Mouse (Mus musculus) lung, postnatal 36 days (tissue): Measurements from ENCODE around the gene Pdzd2.

ENCODE experiments used
- DNase-seq: peaks from one replicate; pipeline ENCODE4 v3.0.0; 2022; ENCODE audit warnings: mixed read lengths

Gene Pdzd2

GRCm38 (mm10) chr15:12425049-12425627, 314.6 kb downstream of the Pdzd2 start:
- DNase-seq = no peak

GRCm38 (mm10) chr15:12424187-12424586, 315.5 kb downstream of the Pdzd2 start:
- no peak for DNase-seq

DNA sequence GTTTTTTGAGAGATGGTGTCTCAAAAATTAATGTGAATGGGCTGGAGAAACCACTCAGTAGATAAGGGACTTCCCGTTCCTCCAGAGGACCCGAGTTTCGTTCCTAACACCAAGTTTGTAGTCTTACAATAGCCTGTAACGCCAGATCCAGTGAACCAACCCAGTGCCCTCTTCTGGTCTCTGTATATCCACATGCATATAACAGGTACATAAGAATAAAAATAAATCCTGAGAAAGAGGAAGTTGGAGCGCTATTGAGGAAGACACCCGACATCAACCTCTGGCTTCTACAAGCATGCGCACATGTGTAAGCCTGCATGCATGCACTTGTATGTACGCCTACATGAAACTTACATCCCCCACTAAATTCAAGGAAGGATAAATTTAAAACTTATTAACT, 318.8 kb downstream of the Pdzd2 start:
- DNase-seq = no peak

- DNase-seq = no peak
These were observed 319.3 kb downstream of the Pdzd2 start for GRCm38 (mm10) chr15:12420376-12420775.

- DNase-seq = no peak
These were observed 320.3 kb downstream of the Pdzd2 start for GRCm38 (mm10) chr15:12419446-12419845.

DNA sequence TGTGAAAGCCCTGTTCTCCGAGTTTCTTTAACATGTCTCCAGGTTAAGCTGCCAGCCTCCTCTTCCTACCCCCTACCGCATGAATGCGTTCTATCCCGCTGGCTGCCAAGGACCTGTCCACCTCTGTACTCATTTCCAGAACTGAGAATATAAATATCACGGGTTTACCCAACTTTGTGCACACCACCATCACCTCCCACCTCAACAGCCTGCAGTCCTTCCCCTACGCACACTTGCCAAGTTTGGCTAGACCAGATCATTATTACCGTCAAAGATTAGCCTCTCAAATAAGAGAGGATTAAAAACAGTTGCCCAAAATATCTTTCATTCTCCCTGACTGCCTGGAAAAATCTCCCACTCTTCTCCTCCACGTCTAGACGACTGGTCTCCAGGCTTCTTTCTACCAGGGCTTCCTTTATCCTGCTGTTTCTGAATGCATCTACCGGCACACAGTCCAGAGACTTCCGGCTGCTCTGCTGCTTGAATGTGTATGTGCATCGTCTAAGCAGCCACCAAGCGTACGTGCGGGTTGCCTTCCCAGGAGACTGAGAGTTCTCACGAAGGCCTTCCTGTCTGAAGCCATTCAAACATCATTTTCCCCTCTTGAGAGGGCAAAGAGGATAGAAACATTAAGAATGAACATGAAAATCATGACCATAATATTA, 324.1 kb downstream of the Pdzd2 start:
- DNase-seq = no peak

- DNase-seq = peak; percentile 24
These were observed 325.0 kb downstream of the Pdzd2 start for GRCm38 (mm10) chr15:12414696-12415095.

GRCm38 (mm10) chr15:12408205-12408604, 331.5 kb downstream of the Pdzd2 start:
- DNase-seq = no peak

DNA sequence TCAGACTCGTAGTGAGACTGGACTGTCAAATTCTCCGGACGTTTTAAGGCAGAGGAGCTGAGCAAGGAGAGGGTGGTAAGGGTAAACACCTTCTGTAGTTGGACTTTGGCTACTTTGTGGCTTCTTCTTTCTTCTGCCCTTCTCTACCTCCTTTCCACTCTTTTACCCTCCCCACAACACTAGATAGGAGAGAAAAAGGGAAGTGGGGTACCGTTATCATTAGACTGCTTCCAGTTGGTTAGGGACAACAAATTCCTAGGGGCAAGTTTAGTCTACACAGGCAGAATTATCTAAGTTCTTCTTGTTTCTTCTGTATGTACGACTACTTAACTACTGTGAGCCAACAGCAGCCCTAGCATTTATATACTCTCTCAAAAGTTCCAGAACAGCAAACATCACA, 334.1 kb downstream of the Pdzd2 start:
- no peak for DNase-seq

GRCm38 (mm10) chr15:12397032-12397431, 342.7 kb downstream of the Pdzd2 start:
- no peak for DNase-seq

- no peak for DNase-seq
These were observed 345.0 kb downstream of the Pdzd2 start for GRCm38 (mm10) chr15:12394758-12395157.

DNA sequence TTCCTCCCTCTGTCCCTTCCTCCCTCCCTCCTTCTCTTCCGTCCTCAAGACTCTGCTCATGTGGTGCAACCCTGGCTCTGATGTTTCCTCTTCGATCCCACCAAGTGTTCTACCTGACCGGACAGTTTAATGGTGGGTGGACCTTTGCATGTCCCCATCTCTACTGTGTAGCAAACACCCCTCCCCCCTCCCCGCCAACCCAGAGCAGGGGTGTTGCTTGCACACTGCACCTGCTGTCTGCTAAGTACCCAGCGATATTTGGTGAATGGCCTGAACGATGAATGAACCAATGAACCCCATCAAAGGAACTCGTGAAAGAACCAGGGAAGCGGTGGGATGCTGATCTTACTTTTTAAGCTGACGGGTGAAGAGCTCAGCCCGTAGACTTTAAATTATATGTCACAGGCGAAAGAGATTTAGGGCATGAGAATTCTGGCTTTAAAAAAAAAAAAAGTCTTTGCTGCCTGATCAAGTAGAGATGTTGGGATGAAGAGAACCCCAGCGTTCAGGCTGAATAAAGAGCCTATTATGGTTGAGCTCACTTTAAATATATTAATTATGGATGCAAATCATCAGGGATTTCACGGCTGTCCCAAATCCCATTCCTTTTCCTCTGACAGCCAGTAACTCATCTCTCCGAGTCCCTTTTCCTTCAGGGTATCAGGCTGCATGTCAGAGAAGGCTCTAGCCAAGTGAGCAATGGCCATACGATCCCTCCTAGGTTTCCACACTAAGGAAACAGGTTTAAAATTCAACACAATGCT, 350.8 kb downstream of the Pdzd2 start:
- no peak for DNase-seq

- no peak for DNase-seq
These were observed 355.0 kb downstream of the Pdzd2 start for GRCm38 (mm10) chr15:12384679-12385078.

DNA sequence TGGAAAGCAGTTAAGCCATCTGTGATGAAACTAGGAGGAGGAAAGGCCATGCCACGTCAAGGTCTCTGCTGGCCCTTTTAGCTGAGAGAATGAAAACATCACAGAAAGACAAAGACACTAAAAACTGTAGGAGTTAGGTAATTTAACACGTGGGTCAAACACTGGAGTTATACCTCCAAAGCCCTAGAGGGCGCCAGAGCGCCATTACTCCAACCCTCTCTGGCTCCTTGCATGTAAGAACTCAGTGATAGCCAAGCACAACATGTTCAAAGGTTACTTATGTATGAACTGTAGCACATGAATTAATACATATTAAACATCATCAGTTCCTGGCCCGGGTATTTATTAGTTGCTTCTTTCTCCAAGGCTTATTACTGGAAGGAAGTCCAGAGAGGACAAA, 359.2 kb downstream of the Pdzd2 start:
- peak; percentile 72 for DNase-seq

GRCm38 (mm10) chr15:12380057-12380456, 359.7 kb downstream of the Pdzd2 start:
- no peak for DNase-seq

DNA sequence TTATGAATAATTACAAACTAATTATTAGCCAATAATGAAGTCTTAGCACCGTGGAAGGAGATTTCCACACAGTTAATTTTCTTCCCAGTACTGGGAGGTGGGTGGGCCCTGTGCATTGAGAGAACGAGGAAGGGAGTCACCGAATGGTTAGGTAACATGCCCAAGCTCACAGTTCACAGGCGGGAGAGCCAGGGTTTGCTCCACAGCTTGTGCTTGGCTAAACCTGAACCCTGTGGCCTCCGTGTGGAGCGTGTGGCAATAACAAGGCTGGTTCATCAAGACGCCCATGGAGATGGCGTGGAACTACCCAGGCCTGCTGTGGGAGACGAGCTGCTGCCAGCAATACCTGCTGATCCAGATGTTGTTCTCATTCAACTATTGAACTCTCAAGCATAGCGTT, 361.9 kb downstream of the Pdzd2 start:
- DNase-seq = peak; percentile 28

DNA sequence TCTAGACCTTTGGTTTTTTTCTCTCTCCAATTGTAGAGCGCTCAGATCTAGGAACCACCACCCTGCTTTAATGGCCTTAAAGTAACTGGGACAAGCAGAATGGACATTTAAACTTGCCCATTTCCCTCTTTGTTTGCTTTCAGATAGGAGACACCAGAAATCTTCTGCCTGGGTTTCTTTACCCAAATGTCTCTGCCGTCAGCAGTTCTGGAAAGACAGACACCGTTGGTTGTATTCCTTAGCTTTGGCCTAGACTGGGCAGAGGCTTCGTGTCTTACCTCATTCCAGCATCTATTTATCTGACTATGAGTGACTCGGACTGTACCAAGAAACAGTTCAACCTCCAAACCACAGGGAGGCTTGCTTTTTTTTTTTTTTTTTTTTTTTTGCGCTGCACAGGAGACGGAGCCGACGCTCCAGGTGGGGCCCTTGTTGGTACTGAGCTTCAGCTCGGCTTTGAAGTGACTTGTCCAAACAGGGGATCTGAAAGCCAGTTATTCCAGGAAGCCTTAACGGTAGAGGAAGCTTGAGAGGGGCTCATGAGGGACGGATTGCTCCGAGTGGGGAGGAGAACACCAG, 363.1 kb downstream of the Pdzd2 start:
- DNase-seq = no peak

GRCm38 (mm10) chr15:12375641-12376311, 363.9 kb downstream of the Pdzd2 start:
- DNase-seq = peak; percentile 93

DNA sequence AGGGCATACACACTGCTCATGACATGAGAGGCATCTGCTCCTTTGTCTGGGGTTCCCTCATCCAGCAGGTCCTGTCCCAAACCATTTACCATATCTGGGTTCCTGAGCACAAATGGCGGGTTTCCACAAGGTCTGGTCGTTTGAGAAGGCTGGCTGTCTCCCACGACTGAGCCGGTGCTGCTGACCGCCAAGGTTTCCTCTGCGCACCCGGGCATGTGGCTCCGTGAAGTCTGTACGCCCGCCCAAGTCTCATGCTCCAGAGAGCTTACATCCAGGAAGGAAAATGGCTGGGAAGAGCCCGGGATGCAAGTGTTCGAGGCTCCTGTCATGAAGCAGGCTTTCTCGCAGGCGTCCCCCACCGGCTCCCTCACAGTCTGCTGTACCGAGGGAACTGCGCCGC, 364.8 kb downstream of the Pdzd2 start:
- no peak for DNase-seq

DNA sequence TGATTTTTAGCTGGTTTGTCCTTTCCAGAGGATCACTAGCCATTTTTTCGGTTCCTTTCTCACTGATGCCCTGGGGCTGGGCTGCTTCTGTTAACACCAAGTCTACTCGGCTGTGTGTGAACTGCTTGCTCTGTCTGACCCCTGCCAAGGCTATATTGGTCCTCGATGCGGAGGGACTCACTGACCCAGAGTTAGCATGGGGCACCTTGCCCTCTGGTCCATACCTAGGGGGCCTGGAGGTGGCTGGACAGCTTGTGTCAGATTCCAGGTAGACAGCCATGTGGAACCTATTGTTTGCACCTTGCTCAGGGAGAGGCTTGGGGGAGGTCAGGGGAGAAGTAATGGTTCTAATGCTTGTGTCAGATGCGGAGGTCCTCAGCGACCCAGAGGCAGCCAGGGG, 365.8 kb downstream of the Pdzd2 start:
- no peak for DNase-seq

- DNase-seq = no peak
These were observed 366.2 kb downstream of the Pdzd2 start for GRCm38 (mm10) chr15:12373496-12373895.

DNA sequence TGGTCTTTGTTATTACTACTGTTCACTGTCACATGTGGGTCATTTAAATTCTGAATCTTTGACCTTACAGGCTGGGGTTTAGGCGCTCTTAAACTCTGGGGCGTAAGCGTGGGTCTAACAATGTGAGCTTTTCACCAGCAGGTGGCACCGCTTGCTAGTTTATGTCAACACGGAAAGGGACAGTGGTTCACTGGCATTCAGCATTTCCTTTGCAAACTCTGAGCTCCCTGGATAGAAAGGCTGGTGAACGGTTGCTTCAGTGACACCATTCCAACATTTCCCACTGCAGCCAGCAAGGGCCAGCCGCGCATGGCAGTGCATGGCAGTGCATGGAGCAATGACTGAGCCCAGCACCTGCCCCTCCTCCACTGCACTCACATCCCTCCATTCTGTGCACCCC, 368.5 kb downstream of the Pdzd2 start:
- peak; percentile 88 for DNase-seq

- no peak for DNase-seq
These were observed 369.6 kb downstream of the Pdzd2 start for GRCm38 (mm10) chr15:12370096-12370495.
